Mouse (Mus musculus): ENCODE data around the gene Fgd6. TPM values are rescaled to one million over a fixed set of nuclear protein-coding genes. Genes with fewer than 3 reads are reported as not detected.

The Fgd6 gene
- polyA plus RNA-seq, 1 experiment from 2014 or later, result 2.2 TPM

DNA sequence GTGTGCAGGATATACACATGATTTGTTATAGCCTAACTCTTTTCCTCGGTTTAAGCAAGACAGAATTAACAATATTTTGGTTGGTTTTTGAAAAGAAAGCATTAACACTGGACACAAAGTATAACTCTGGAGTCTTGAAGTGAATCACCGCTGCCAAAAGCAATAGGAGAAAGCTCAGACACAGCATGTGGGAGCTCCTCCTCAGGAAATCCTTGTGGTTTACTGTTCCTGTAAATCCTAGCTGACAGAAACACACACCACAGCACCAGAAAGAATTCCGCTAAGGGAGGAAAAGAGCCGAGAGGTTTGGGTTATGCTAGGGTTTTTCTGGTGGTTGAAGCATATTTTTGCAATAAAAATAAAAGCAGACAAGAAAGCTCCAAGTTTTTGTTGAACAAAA lies 21.6 kb upstream of the Fgd6 start:
- no peak for ATAC-seq
- H3K9me3 ChIP-seq (ENCODE audit: control insufficient read depth, low read length), result no peaks in the 10 kb centered on the region
- H3K36me3 ChIP-seq (ENCODE audit: control insufficient read depth, insufficient read depth, low read length), result no peaks in the 10 kb centered on the region
- no peaks in the 10 kb centered on the region for H3K4me1 ChIP-seq (ENCODE audit: control insufficient read depth, insufficient read depth, low read depth, low read length)
- no peak overlapping the region for H3K9ac ChIP-seq (ENCODE audit: low read depth, low read length)
- no peak overlapping the region for H3K27ac ChIP-seq (ENCODE audit: low read depth, low read length)
- no peak overlapping the region for H3K4me2 ChIP-seq (ENCODE audit: low read length)
- H3K4me3 ChIP-seq (ENCODE audit: low read length), result no peak overlapping the region
- 74% methylated on average over 4 of the region's 4 CpGs for WGBS
- no peaks in the 10 kb centered on the region for H3K27me3 ChIP-seq (replicated peaks; ENCODE audit: control insufficient read depth, insufficient read depth, low read length)

DNA sequence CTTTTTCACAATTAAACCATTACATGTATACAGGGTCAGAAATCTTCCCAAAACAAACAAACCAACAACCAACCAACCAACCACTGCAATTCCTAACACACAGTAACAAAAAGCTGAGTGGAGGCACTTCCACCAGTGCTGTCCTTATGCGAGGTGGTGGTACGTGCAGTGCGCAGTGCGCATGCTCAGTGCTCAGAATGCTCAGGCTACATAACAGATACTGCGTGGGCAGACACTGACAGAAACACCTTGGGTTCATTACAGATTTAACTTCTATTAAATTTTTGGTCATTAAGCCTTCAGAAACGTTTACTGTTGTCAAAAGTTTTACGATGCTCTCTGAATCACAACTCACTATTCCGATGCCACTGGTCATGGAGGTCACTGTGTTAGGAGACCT lies 18.3 kb upstream of the Fgd6 start:
- H3K9me3 ChIP-seq (ENCODE audit: control insufficient read depth, low read length), result no peaks in the 10 kb centered on the region
- no peak overlapping the region for H3K27ac ChIP-seq (ENCODE audit: low read depth, low read length)
- H3K36me3 ChIP-seq (ENCODE audit: control insufficient read depth, insufficient read depth, low read length), result no peaks in the 10 kb centered on the region
- no peak for ATAC-seq
- 0 out of 2 replicates have a peak, but pooled peaks cover 2% of the 10 kb centered on the region for H3K4me1 ChIP-seq (ENCODE audit: control insufficient read depth, insufficient read depth, low read depth, low read length)
- no peak overlapping the region for H3K4me2 ChIP-seq (ENCODE audit: low read length)
- no peak overlapping the region for H3K4me3 ChIP-seq (ENCODE audit: low read length)
- no peaks in the 10 kb centered on the region for H3K27me3 ChIP-seq (replicated peaks; ENCODE audit: control insufficient read depth, insufficient read depth, low read length)
- H3K9ac ChIP-seq (ENCODE audit: low read depth, low read length), result no peak overlapping the region
- 93% methylated on average over 8 of the region's 8 CpGs for WGBS

DNA sequence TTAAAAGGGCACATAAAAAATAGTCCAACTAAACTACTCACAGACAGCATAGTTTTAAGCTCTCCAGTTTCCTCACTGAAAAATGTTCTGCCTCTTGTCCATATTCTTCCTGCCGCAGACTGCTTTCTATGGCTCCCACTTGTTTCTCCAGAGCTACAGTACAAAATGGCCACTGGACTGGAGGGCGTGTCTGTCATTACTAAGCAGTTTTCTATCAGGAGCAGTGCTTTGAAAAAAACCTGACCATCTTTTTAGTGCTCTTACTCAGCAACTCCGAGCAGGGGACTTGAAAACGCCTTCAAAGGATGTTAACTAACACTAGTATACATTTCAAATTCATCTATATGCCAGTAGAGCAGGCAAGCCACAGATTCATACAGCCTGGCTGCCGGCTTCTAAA lies 15.2 kb upstream of the Fgd6 start:
- H3K27me3 ChIP-seq (replicated peaks; ENCODE audit: control insufficient read depth, insufficient read depth, low read length), result no peaks in the 10 kb centered on the region
- no peak overlapping the region for H3K27ac ChIP-seq (ENCODE audit: low read depth, low read length)
- H3K4me3 ChIP-seq (ENCODE audit: low read length), result no peak overlapping the region
- no peak overlapping the region for H3K9ac ChIP-seq (ENCODE audit: low read depth, low read length)
- H3K4me1 ChIP-seq (ENCODE audit: control insufficient read depth, insufficient read depth, low read depth, low read length), result 0 out of 2 replicates have a peak, but pooled peaks cover 2% of the 10 kb centered on the region
- ATAC-seq, result no peak
- 81% methylated on average over 5 of the region's 5 CpGs for whole genome bisulfite sequencing
- H3K9me3 ChIP-seq (ENCODE audit: control insufficient read depth, low read length), result no peaks in the 10 kb centered on the region
- peaks cover 3% of the 10 kb centered on the region; the same call in 1 of the 2 replicates for H3K36me3 ChIP-seq (ENCODE audit: control insufficient read depth, insufficient read depth, low read length)
- H3K4me2 ChIP-seq (ENCODE audit: low read length), result no peak overlapping the region

DNA sequence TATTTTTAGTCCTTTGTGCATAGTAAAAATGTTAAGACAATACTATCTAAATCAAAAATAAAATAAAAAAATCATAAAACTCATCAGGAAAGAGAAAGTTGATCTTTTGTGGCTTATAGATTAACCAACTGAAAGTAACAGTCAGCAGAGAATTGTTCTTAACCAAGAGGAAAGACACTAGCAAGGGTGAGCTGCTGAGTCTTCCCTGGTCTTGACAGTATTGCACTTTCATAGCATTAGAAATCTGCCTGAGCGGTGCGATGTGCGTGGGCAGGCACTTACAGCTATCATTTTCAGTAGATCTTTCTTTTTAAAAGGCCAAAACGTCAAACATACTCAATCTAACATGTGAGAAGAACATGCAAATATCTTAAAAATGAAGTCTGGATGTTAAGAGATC lies 14.7 kb upstream of the Fgd6 start:
- WGBS, result 89% methylated on average over 4 of the region's 4 CpGs
- Histone ChIP-seq H3K4me2 (ENCODE audit: low read length) (no peak overlapping the region), H3K27me3 (replicated peaks; ENCODE audit: control insufficient read depth, insufficient read depth, low read length) (no peaks in the 10 kb centered on the region), H3K36me3 (ENCODE audit: control insufficient read depth, insufficient read depth, low read length) (peaks cover 4% of the 10 kb centered on the region; the same call in 1 of the 2 replicates), H3K9me3 (ENCODE audit: control insufficient read depth, low read length) (no peaks in the 10 kb centered on the region), H3K4me3 (ENCODE audit: low read length) (no peak overlapping the region), H3K27ac (ENCODE audit: low read depth, low read length) (no peak overlapping the region), H3K4me1 (ENCODE audit: control insufficient read depth, insufficient read depth, low read depth, low read length) (0 out of 2 replicates have a peak, but pooled peaks cover 2% of the 10 kb centered on the region), H3K9ac (ENCODE audit: low read depth, low read length) (no peak overlapping the region)
- no peak for ATAC-seq

DNA sequence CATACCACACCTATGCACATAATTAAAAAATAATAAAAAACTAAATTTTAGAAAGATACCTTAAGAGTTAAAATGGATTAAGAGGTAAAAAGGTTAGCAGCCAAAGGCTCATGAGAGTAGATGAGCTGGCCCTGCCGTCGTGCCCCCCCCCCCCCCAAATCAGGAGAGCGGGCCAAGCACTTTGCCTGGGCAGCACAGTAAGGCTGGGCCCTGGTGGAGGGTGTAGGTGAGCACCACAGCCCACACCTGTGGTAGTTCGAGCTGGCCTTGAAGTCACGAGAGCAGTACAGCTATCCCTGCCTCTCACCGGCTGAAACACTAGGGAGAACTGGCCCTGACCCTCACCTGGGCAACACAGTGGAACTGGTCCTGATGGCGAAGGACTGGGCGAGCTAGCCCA lies 10.7 kb upstream of the Fgd6 start:
- H3K9me3 ChIP-seq (ENCODE audit: control insufficient read depth, low read length), result no peaks in the 10 kb centered on the region
- no peaks in the 10 kb centered on the region for H3K27me3 ChIP-seq (replicated peaks; ENCODE audit: control insufficient read depth, insufficient read depth, low read length)
- H3K36me3 ChIP-seq (ENCODE audit: control insufficient read depth, insufficient read depth, low read length), result peaks cover 4% of the 10 kb centered on the region; the same call in 1 of the 2 replicates
- no peak overlapping the region for H3K27ac ChIP-seq (ENCODE audit: low read depth, low read length)
- H3K4me3 ChIP-seq (ENCODE audit: low read length), result no peak overlapping the region
- H3K4me1 ChIP-seq (ENCODE audit: control insufficient read depth, insufficient read depth, low read depth, low read length), result 0 out of 2 replicates have a peak, but pooled peaks cover 2% of the 10 kb centered on the region
- H3K4me2 ChIP-seq (ENCODE audit: low read length), result no peak overlapping the region
- H3K9ac ChIP-seq (ENCODE audit: low read depth, low read length), result no peak overlapping the region
- ATAC-seq, result peak; percentile 41; the same call in 1 of the 2 replicates
- WGBS, result 96% methylated on average over 8 of the region's 8 CpGs

DNA sequence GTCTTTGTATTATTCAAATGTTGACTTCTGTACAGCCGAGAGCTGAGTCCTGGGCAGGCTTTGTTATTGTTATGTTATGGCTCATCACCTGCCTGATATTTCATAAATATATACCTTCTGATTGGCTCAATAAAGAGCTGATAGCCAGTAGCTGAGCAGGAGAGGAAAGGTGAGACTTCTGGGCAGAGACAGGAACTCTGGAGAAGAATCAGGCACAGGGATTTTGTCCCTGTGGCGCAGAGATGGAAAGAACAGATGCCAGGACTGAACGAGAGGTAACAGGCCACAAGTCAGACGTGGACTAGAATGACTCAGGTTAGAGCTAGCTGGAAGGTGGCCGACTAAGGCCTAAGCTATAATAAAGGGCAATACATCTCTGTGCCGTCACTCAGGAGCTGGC lies 7.3 kb upstream of the Fgd6 start:
- H3K36me3 ChIP-seq (ENCODE audit: control insufficient read depth, insufficient read depth, low read length), result peaks cover 4% of the 10 kb centered on the region; the same call in 1 of the 2 replicates
- H3K27me3 ChIP-seq (replicated peaks; ENCODE audit: control insufficient read depth, insufficient read depth, low read length), result no peaks in the 10 kb centered on the region
- H3K4me1 ChIP-seq (ENCODE audit: control insufficient read depth, insufficient read depth, low read depth, low read length), result peaks cover 6% of the 10 kb centered on the region
- no peak overlapping the region for H3K9ac ChIP-seq (ENCODE audit: low read depth, low read length)
- H3K4me2 ChIP-seq (ENCODE audit: low read length), result no peak overlapping the region
- H3K4me3 ChIP-seq (ENCODE audit: low read length), result no peak overlapping the region
- WGBS, result 85% methylated on average over 6 of the region's 6 CpGs
- H3K9me3 ChIP-seq (ENCODE audit: control insufficient read depth, low read length), result no peaks in the 10 kb centered on the region
- no peak overlapping the region for H3K27ac ChIP-seq (ENCODE audit: low read depth, low read length)
- ATAC-seq, result no peak

DNA sequence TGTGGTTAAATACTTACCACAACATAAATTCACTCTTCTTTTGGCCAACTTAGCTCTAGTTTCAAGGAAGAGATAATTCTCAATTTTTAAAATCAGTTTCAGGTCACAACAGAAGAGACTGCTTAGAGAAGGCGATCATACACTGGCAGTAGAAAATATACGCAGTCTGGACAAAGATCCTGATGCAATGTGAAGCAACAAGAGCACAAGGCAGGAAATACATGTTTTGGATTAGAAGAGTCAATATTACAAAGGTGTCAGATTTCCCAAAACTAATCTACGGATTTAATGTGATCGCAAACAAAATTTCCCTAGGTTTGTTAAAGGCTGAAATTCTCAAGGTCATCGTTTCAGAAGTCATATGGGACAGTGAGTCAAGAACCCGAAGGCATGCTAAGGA lies 4.6 kb upstream of the Fgd6 start:
- no peak for ATAC-seq
- H3K9ac ChIP-seq (ENCODE audit: low read depth, low read length), result no peak overlapping the region
- 96% methylated on average over 6 of the region's 6 CpGs for WGBS
- no peak overlapping the region for H3K27ac ChIP-seq (ENCODE audit: low read depth, low read length)
- no peaks in the 10 kb centered on the region; the same call in 1 of the 2 replicates for H3K36me3 ChIP-seq (ENCODE audit: control insufficient read depth, insufficient read depth, low read length)
- H3K27me3 ChIP-seq (replicated peaks; ENCODE audit: control insufficient read depth, insufficient read depth, low read length), result no peaks in the 10 kb centered on the region
- H3K9me3 ChIP-seq (ENCODE audit: control insufficient read depth, low read length), result no peaks in the 10 kb centered on the region
- no peak overlapping the region for H3K4me2 ChIP-seq (ENCODE audit: low read length)
- H3K4me1 ChIP-seq (ENCODE audit: control insufficient read depth, insufficient read depth, low read depth, low read length), result peaks cover 12% of the 10 kb centered on the region
- no peak overlapping the region for H3K4me3 ChIP-seq (ENCODE audit: low read length)

DNA sequence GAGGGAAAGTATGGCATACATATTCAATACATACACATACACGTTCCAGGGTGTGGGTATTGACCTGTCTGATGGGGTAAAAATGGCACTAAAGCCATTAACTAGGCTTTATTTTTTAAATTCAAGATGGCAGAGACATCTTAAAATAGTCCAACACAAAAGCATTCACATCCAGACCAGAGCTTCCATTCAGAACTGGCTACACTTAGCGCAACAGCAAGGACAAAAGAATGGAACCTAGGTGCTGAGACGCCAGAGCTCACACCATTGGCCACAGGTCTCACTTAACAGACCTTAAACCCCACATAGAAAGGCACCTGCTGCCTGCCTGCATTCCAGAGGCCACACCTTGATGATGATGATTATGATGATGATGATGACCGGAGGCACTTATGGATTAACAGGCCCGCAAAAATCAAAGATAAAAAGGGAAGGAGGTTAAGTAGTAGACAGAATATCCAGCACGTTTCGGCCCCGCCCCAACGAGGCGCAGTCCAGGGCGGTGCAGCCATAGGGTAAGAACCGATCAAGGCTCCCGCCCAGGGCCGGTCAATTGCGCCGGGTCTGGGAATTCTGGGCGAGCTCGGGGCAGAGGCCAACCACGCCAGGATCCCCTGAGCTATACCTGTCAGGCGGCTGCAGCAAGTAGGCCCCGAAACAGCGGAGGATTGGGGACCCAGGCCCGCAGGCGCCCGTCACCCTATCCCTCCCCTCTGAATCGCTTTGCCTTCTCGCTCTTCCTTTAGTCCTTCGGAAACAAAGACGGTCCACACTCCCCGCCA lies 734 bp upstream of the Fgd6 start:
- no peaks in the 10 kb centered on the region for H3K36me3 ChIP-seq (ENCODE audit: control insufficient read depth, insufficient read depth, low read length)
- H3K9ac ChIP-seq (ENCODE audit: low read depth, low read length), result peak overlapping the region; percentile 95
- WGBS, result 1% methylated on average over 30 of the region's 30 CpGs
- H3K27ac ChIP-seq (ENCODE audit: low read depth, low read length), result peak overlapping the region; percentile 86
- peak overlapping the region; percentile 92 for H3K4me3 ChIP-seq (ENCODE audit: low read length)
- no peaks in the 10 kb centered on the region for H3K27me3 ChIP-seq (replicated peaks; ENCODE audit: control insufficient read depth, insufficient read depth, low read length)
- peaks cover 12% of the 10 kb centered on the region for H3K4me1 ChIP-seq (ENCODE audit: control insufficient read depth, insufficient read depth, low read depth, low read length)
- H3K9me3 ChIP-seq (ENCODE audit: control insufficient read depth, low read length), result no peaks in the 10 kb centered on the region
- H3K4me2 ChIP-seq (ENCODE audit: low read length), result peak overlapping the region; percentile 67
- peak; percentile 76 for ATAC-seq

DNA sequence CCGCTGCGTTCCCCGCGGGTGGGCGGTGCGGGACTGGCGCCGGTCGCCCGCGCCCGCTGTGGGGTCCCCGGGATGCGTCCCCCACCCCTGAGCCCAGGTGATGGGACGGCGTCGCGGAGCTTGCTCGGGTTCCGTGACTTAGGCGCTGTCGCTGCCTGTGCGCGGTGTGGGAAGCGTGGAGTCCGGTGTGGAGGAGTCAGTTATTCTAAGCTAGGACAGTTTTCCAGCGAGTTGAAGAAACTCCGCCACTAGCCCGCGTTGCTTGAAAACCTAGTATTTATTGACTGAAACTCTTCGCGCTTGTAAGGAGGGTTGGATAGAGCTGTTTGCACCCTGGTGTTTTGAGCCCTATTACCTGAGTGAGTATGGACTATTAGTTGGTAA lies 566 bp downstream of the Fgd6 start:
- Histone ChIP-seq H3K9ac (ENCODE audit: low read depth, low read length) (peak overlapping the region; percentile 80), H3K27ac (ENCODE audit: low read depth, low read length) (peak overlapping the region; percentile 78), H3K27me3 (replicated peaks; ENCODE audit: control insufficient read depth, insufficient read depth, low read length) (no peaks in the 10 kb centered on the region), H3K4me2 (ENCODE audit: low read length) (peak overlapping the region; percentile 91), H3K9me3 (ENCODE audit: control insufficient read depth, low read length) (no peaks in the 10 kb centered on the region), H3K4me3 (ENCODE audit: low read length) (peak overlapping the region; percentile 92), H3K36me3 (ENCODE audit: control insufficient read depth, insufficient read depth, low read length) (no peaks in the 10 kb centered on the region), H3K4me1 (ENCODE audit: control insufficient read depth, insufficient read depth, low read depth, low read length) (peaks cover 12% of the 10 kb centered on the region)
- ATAC-seq, result peak; percentile 38
- WGBS, result under 1% methylated on average over 26 of the region's 32 CpGs
